Mouse (Mus musculus): ENCODE measurements at regions not wholly inside any gene's neighbourhood (a gene's known extent, or its start where the extent isn't known, plus 50 kb on each side); places are given as distances from the start of the nearest gene placed in this dataset.

DNA sequence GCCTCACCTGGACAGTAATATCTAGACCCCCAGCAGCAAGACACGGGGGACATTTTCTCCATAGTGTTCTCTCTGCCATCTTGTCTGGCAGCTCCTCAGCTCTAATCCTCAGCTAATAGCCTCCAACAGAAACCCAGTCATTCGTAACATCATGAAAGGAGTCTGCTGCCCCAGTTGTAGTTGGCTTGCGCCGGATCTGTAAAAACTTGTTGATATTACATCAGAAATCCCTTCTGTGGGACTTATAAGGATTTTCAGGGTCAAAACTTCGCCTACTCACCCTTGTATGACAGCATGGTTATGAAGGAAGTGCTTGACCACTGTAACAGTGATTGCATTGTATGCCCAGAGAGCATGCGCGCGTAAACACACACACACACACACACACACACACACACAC, 96.8 kb upstream of the Fat1 start:
- TF ChIP-seq POLR2A (IDR thresholded peaks at IDR 0.05; ENCODE audit: control insufficient read depth, low read depth, low read length) (no peak), CTCF (IDR thresholded peaks at IDR 0.05; ENCODE audit: control insufficient read depth, insufficient read depth, insufficient replicate concordance, low read depth, low read length) (no peak)
